In genomic region chr5:35971841-35972578, GRCm38 (mm10) we compare ENCODE assay signal across 8 mouse cellular contexts.
DNase-seq lines count a peak whose midpoint lies in the region; ATAC-seq and TF ChIP-seq lines count a peak whose summit lies in the region.

No protein-coding gene starts in this region.

- POLR2A ChIA-PET in Patski (lab: Charles Lee): no interaction called here

- in situ Hi-C loops in Patski (cut with MboI; ENCODE audit: low pct_unique_long_range_greater_than_20kb): loop anchor here (5.0 kb wide), 1 partner anchor 85 kb away; no protein-coding TSS in a partner anchor

- peak; percentile 50 for DNase-seq in cerebellum, adult 11 months
- DNase-seq in Patski (ENCODE audit: low read depth, low spot score): peak; percentile 34
- DNase-seq in cerebellum, postnatal 25 days: peak; percentile 77 to 88
- peak; percentile 56 to 81 for DNase-seq in gastrocnemius, postnatal 4 days (ENCODE audit: low spot score in 2 of 2)
- peak; percentile 77 for DNase-seq in kidney, postnatal 14 days
- peak; percentile 72 to 74 for DNase-seq in lung, postnatal 4 days
- peak; percentile 40 to 45 for DNase-seq in spleen, postnatal 36 days (ENCODE audit: low spot score in 2 of 2)

- no peak for ATAC-seq in cerebellum, adult (ENCODE audit: insufficient number of reproducible peaks, low FRiP score, low TSS enrichment)
- no peak for ATAC-seq in Patski

- no peaks in the 10 kb centered on the region for H3K27me3 ChIP-seq in Patski

- TF ChIP-seq CTCF in Patski (IDR thresholded peaks at IDR 0.05): peak; percentile 87

- CTCF ChIA-PET in Patski (lab: Charles Lee): interaction anchor here (0.7 to 9.1 kb wide), 14 partner anchors 10 to 100 kb away, joined by 3 to 125 read pairs (median 4); partner anchors contain the start of gene Afap1
